Mouse (Mus musculus): ENCODE results near the gene Art2b.

- no peak for TF ChIP-seq CHD2 (IDR thresholded peaks at IDR 0.05; ENCODE audit: low read depth, low read length)
- no peak for TF ChIP-seq ZC3H11A (IDR thresholded peaks at IDR 0.05; ENCODE audit: borderline replicate concordance, low read depth, low read length)
- TF ChIP-seq HCFC1 (IDR thresholded peaks at IDR 0.05; ENCODE audit: borderline replicate concordance, insufficient read depth, low read length), result no peak
These were observed 49.9 kb downstream of the Art2b start for GRCm38 (mm10) chr7:101535517-101535916.
